Mouse (Mus musculus): Measurements from ENCODE around the gene Gtpbp2. TPM values are rescaled to one million over a fixed set of nuclear protein-coding genes. Genes with fewer than 3 reads are reported as not detected.

Gene Gtpbp2
- polyA plus RNA-seq, 1 experiment from 2014 or later: 41.4 TPM

GRCm38 (mm10) chr17:46161710-46162109 lies 878 bp downstream of the Gtpbp2 start:
- Histone ChIP-seq H3K9me3 (replicated peaks; ENCODE audit: control insufficient read depth, low read length) (no peaks in the 10 kb centered on the region), H3K9ac (ENCODE audit: low read depth, low read length) (peak overlapping the region; percentile 90), H3K4me3 (ENCODE audit: low read depth, low read length) (peak overlapping the region; percentile 86), H3K4me2 (ENCODE audit: low read depth, low read length) (peak overlapping the region; percentile 76), H3K36me3 (ENCODE audit: control insufficient read depth, insufficient read depth) (peaks cover 32% of the 10 kb centered on the region), H3K4me1 (ENCODE audit: control insufficient read depth, low read depth, low read length) (peaks cover 40% of the 10 kb centered on the region), H3K27ac (ENCODE audit: low read length) (peak overlapping the region; percentile 82), H3K27me3 (ENCODE audit: control insufficient read depth, insufficient read depth, low read depth, low read length) (no peaks in the 10 kb centered on the region)
- WGBS (ENCODE audit: insufficient replicate concordance): 48% methylated on average over 9 of the region's 9 CpGs
- no peak for ATAC-seq (ENCODE audit: low read depth)

- WGBS (ENCODE audit: insufficient replicate concordance): 71% methylated on average over 7 of the region's 7 CpGs
- peaks cover 40% of the 10 kb centered on the region for H3K36me3 ChIP-seq (ENCODE audit: control insufficient read depth, insufficient read depth)
- H3K4me3 ChIP-seq (ENCODE audit: low read depth, low read length): peak overlapping the region; percentile 86
Measured at GRCm38 (mm10) chr17:46162551-46162950, 1.7 kb downstream of the Gtpbp2 start.

DNA sequence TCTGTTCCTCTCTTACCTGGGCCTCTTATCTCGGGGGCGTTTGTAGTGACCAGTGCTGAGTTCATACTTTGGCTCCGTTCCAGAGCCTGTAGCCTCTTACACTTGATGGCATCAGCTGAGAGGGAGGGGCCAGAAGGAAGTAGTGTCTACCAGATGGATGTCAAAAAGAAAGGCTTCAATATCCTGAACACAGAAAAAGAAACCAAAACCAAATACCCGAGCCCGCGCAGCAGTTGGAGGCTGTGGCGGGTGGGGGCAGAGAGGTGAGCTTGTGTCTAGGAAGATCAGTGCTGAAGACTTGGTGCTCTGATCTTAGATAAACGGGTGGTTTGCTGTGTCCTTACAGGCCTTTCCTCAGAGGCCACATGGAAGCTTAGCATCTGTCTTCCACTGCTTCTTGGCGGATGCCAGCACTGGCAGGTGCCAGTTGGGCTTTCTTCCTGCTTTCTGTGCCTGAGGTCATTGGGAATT lies 2.2 kb downstream of the Gtpbp2 start:
- Histone ChIP-seq H3K27me3 (ENCODE audit: control insufficient read depth, insufficient read depth, low read depth, low read length) (no peaks in the 10 kb centered on the region), H3K36me3 (ENCODE audit: control insufficient read depth, insufficient read depth) (peaks cover 44% of the 10 kb centered on the region), H3K4me3 (ENCODE audit: low read depth, low read length) (peak overlapping the region; percentile 86), H3K4me1 (ENCODE audit: control insufficient read depth, low read depth, low read length) (peaks cover 29% of the 10 kb centered on the region), H3K9ac (ENCODE audit: low read depth, low read length) (peak overlapping the region; percentile 48), H3K9me3 (replicated peaks; ENCODE audit: control insufficient read depth, low read length) (no peaks in the 10 kb centered on the region), H3K27ac (ENCODE audit: low read length) (peak overlapping the region; percentile 73), H3K4me2 (ENCODE audit: low read depth, low read length) (peak overlapping the region; percentile 76)
- 18% methylated on average over 9 of the region's 9 CpGs for WGBS (ENCODE audit: insufficient replicate concordance)
- ATAC-seq (ENCODE audit: low read depth): no peak

More at GRCm38 (mm10) chr17:46162551-46162950, 1.7 kb downstream of the Gtpbp2 start:
- Histone ChIP-seq H3K27ac (ENCODE audit: low read length) (peak overlapping the region; percentile 73), H3K9ac (ENCODE audit: low read depth, low read length) (peak overlapping the region; percentile 48), H3K4me2 (ENCODE audit: low read depth, low read length) (peak overlapping the region; percentile 76), H3K27me3 (ENCODE audit: control insufficient read depth, insufficient read depth, low read depth, low read length) (no peaks in the 10 kb centered on the region), H3K4me1 (ENCODE audit: control insufficient read depth, low read depth, low read length) (peaks cover 31% of the 10 kb centered on the region), H3K9me3 (replicated peaks; ENCODE audit: control insufficient read depth, low read length) (no peaks in the 10 kb centered on the region)
- ATAC-seq (ENCODE audit: low read depth): no peak

GRCm38 (mm10) chr17:46164301-46164700 lies 3.5 kb downstream of the Gtpbp2 start:
- Histone ChIP-seq H3K4me1 (ENCODE audit: control insufficient read depth, low read depth, low read length) (peaks cover 21% of the 10 kb centered on the region), H3K4me3 (ENCODE audit: low read depth, low read length) (no peak overlapping the region), H3K27ac (ENCODE audit: low read length) (no peak overlapping the region), H3K36me3 (ENCODE audit: control insufficient read depth, insufficient read depth) (peaks cover 57% of the 10 kb centered on the region), H3K9me3 (replicated peaks; ENCODE audit: control insufficient read depth, low read length) (no peaks in the 10 kb centered on the region), H3K4me2 (ENCODE audit: low read depth, low read length) (no peak overlapping the region), H3K27me3 (ENCODE audit: control insufficient read depth, insufficient read depth, low read depth, low read length) (no peaks in the 10 kb centered on the region), H3K9ac (ENCODE audit: low read depth, low read length) (no peak overlapping the region)
- WGBS (ENCODE audit: insufficient replicate concordance): 88% methylated on average over 8 of the region's 8 CpGs
- no peak for ATAC-seq (ENCODE audit: low read depth)

DNA sequence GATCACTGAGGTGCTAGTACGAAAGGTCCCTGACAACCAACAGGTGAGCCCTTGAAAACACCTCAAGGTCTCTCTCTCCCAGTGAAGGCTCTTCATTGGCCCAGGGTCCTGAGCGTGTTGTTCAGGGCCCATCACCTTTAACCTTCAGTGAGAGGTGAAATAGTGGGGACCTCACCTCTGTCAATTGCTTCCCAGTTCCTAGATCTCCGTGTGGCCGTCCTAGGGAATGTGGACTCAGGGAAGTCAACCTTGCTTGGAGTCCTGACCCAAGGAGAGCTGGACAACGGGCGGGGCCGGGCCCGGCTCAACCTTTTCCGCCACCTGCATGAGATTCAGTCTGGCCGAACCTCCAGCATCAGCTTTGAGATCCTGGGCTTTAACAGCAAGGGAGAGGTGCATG lies 4.0 kb downstream of the Gtpbp2 start:
- no peak overlapping the region for H3K4me2 ChIP-seq (ENCODE audit: low read depth, low read length)
- no peaks in the 10 kb centered on the region for H3K27me3 ChIP-seq (ENCODE audit: control insufficient read depth, insufficient read depth, low read depth, low read length)
- WGBS (ENCODE audit: insufficient replicate concordance): 91% methylated on average over 10 of the region's 10 CpGs
- H3K36me3 ChIP-seq (ENCODE audit: control insufficient read depth, insufficient read depth): peaks cover 61% of the 10 kb centered on the region
- no peak overlapping the region for H3K27ac ChIP-seq (ENCODE audit: low read length)
- no peak overlapping the region for H3K4me3 ChIP-seq (ENCODE audit: low read depth, low read length)
- no peak overlapping the region for H3K9ac ChIP-seq (ENCODE audit: low read depth, low read length)
- no peaks in the 10 kb centered on the region for H3K9me3 ChIP-seq (replicated peaks; ENCODE audit: control insufficient read depth, low read length)
- ATAC-seq (ENCODE audit: low read depth): no peak
- peaks cover 21% of the 10 kb centered on the region for H3K4me1 ChIP-seq (ENCODE audit: control insufficient read depth, low read depth, low read length)

DNA sequence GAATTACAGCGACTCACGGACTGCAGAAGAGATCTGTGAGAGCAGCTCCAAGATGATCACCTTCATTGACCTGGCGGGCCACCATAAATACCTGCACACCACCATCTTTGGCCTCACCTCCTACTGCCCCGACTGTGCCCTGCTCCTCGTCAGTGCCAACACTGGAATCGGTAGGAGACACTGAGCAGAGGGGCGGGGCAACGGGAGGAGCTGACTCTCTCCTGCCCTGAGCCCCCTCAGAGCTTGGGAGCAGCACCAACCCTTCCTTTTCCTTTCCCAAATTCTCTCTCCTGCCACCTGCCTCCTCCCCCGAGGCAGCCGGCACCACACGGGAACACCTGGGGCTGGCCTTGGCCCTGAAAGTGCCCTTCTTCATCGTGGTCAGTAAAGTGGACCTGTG lies 4.6 kb downstream of the Gtpbp2 start:
- Histone ChIP-seq H3K9ac (ENCODE audit: low read depth, low read length) (no peak overlapping the region), H3K9me3 (replicated peaks; ENCODE audit: control insufficient read depth, low read length) (no peaks in the 10 kb centered on the region), H3K27me3 (ENCODE audit: control insufficient read depth, insufficient read depth, low read depth, low read length) (no peaks in the 10 kb centered on the region), H3K4me2 (ENCODE audit: low read depth, low read length) (no peak overlapping the region), H3K36me3 (ENCODE audit: control insufficient read depth, insufficient read depth) (peaks cover 65% of the 10 kb centered on the region), H3K4me3 (ENCODE audit: low read depth, low read length) (no peak overlapping the region), H3K27ac (ENCODE audit: low read length) (no peak overlapping the region), H3K4me1 (ENCODE audit: control insufficient read depth, low read depth, low read length) (peaks cover 21% of the 10 kb centered on the region)
- ATAC-seq (ENCODE audit: low read depth): no peak
- WGBS (ENCODE audit: insufficient replicate concordance): 92% methylated on average over 12 of the region's 12 CpGs

DNA sequence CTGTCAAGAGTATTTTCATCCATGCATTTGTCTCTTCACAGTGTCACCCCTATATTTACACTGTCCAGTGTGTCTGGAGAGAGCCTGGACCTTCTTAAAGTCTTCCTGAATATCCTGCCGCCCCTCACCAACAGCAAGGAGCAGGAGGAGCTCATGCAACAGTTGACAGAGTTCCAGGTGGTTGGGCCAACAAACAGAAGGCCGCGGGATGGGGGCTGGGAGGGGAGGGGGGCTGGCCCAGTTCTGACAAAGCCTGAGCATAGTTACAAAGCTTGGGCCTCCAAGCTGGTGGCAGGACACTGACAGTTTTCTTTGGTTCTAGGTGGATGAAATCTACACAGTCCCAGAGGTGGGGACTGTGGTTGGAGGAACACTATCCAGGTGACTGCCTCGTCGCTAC lies 5.4 kb downstream of the Gtpbp2 start:
- ATAC-seq (ENCODE audit: low read depth): no peak
- WGBS (ENCODE audit: insufficient replicate concordance): 84% methylated on average over 5 of the region's 5 CpGs
- no peak overlapping the region for H3K4me2 ChIP-seq (ENCODE audit: low read depth, low read length)
- H3K9me3 ChIP-seq (replicated peaks; ENCODE audit: control insufficient read depth, low read length): no peaks in the 10 kb centered on the region
- H3K27me3 ChIP-seq (ENCODE audit: control insufficient read depth, insufficient read depth, low read depth, low read length): no peaks in the 10 kb centered on the region
- H3K9ac ChIP-seq (ENCODE audit: low read depth, low read length): no peak overlapping the region
- peaks cover 73% of the 10 kb centered on the region for H3K36me3 ChIP-seq (ENCODE audit: control insufficient read depth, insufficient read depth)
- H3K4me1 ChIP-seq (ENCODE audit: control insufficient read depth, low read depth, low read length): peaks cover 21% of the 10 kb centered on the region
- no peak overlapping the region for H3K4me3 ChIP-seq (ENCODE audit: low read depth, low read length)
- H3K27ac ChIP-seq (ENCODE audit: low read length): no peak overlapping the region

GRCm38 (mm10) chr17:46167014-46167413 lies 6.2 kb downstream of the Gtpbp2 start:
- WGBS (ENCODE audit: insufficient replicate concordance): 79% methylated on average over 11 of the region's 11 CpGs
- H3K9ac ChIP-seq (ENCODE audit: low read depth, low read length): no peak overlapping the region
- H3K27ac ChIP-seq (ENCODE audit: low read length): no peak overlapping the region
- no peak overlapping the region for H3K4me2 ChIP-seq (ENCODE audit: low read depth, low read length)
- peaks cover 78% of the 10 kb centered on the region for H3K36me3 ChIP-seq (ENCODE audit: control insufficient read depth, insufficient read depth)
- no peaks in the 10 kb centered on the region for H3K27me3 ChIP-seq (ENCODE audit: control insufficient read depth, insufficient read depth, low read depth, low read length)
- no peak for ATAC-seq (ENCODE audit: low read depth)
- H3K9me3 ChIP-seq (replicated peaks; ENCODE audit: control insufficient read depth, low read length): no peaks in the 10 kb centered on the region
- no peak overlapping the region for H3K4me3 ChIP-seq (ENCODE audit: low read depth, low read length)
- peaks cover 16% of the 10 kb centered on the region for H3K4me1 ChIP-seq (ENCODE audit: control insufficient read depth, low read depth, low read length)

DNA sequence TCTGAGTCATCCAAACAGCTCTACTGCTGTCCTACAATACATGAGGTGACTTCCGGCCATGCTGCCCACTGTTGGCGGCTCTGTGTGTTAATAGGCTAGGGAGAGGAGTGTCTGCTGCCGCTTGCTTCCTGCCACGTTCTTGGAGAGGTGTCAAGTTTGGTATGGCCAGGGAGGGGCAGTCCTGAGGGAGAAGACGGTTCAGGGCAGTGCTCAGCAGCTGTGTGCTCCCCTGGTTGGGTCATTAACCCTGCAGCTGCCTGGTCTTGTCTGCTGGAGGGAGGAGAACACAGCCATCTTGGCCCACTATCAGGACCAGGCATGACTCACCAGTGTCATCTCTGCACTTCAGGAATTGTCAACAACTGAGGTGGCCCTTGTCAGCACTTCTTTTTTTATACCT lies 7.5 kb downstream of the Gtpbp2 start:
- H3K4me1 ChIP-seq (ENCODE audit: control insufficient read depth, low read depth, low read length): peaks cover 3% of the 10 kb centered on the region
- WGBS (ENCODE audit: insufficient replicate concordance): 52% methylated on average over 5 of the region's 5 CpGs
- no peak overlapping the region for H3K4me2 ChIP-seq (ENCODE audit: low read depth, low read length)
- H3K9ac ChIP-seq (ENCODE audit: low read depth, low read length): no peak overlapping the region
- H3K27me3 ChIP-seq (ENCODE audit: control insufficient read depth, insufficient read depth, low read depth, low read length): no peaks in the 10 kb centered on the region
- H3K27ac ChIP-seq (ENCODE audit: low read length): peak overlapping the region; percentile 41; the same call in 1 of the 2 replicates
- H3K9me3 ChIP-seq (replicated peaks; ENCODE audit: control insufficient read depth, low read length): no peaks in the 10 kb centered on the region
- no peak overlapping the region for H3K4me3 ChIP-seq (ENCODE audit: low read depth, low read length)
- ATAC-seq (ENCODE audit: low read depth): peak; percentile 55
- peaks cover 91% of the 10 kb centered on the region for H3K36me3 ChIP-seq (ENCODE audit: control insufficient read depth, insufficient read depth)

Data from liver, embryonic 16.5 days (tissue).